Mouse (Mus musculus): Measurements from ENCODE around the gene Efcab11. TPM values are rescaled to one million over a fixed set of nuclear protein-coding genes. Genes with fewer than 3 reads are reported as not detected.

Efcab11 gene
- polyA plus RNA-seq, 1 experiment from 2014 or later: 2.5 TPM

DNA sequence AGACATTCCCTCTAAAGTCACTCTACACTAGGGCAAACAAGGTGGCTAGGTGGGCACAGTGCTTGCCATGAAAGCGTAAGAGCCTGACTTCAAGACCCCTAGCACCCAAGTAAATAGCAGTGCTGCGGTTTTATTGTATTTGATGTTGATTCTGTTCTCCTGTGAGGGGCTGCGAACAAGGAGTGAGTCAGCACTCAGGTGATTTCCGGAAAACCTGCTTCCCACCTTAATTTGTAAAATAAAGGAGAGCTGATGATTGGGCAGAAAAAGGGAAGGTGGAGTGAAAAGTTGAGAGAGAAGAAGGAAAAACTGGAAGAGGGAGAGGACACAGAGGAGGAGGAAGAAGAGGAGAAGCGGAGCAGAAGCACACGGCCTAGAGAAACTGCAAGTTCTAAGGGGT, 118.3 kb downstream of the Efcab11 start:
- Histone ChIP-seq H3K4me1 (no peaks in the 10 kb centered on the region), H3K27me3 (replicated peaks) (no peaks in the 10 kb centered on the region), H3K36me3 (no peaks in the 10 kb centered on the region), H3K4me2 (no peak overlapping the region), H3K27ac (replicated peaks) (no peak overlapping the region), H3K9me3 (replicated peaks) (no peaks in the 10 kb centered on the region), H3K9ac (replicated peaks) (no peak overlapping the region), H3K4me3 (replicated peaks) (no peak overlapping the region)
- no peak for ATAC-seq (ENCODE audit: low FRiP score)
- WGBS: 88% methylated on average over 6 of the region's 6 CpGs

DNA sequence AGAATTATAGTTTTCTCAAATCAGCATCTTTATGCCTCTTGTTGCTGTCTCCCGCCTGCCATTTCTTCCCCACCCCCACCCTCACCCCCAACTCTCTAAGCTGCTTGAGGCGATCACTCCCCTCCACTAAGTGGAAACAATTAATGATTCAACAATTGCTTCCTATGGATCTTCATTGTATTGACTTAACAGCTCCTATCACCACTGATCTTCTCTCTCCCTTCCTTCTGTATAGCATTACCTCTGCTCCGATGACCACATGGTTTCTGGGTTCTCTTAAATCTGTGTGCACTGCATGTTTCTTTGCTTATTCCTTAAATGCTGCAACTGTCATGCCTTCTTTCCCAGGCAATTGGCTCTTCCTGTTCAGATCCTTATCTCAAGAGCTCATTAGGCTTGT, 120.2 kb downstream of the Efcab11 start:
- no peak overlapping the region for H3K9ac ChIP-seq (replicated peaks)
- H3K27me3 ChIP-seq (replicated peaks): no peaks in the 10 kb centered on the region
- no peaks in the 10 kb centered on the region for H3K9me3 ChIP-seq (replicated peaks)
- H3K36me3 ChIP-seq: no peaks in the 10 kb centered on the region
- ATAC-seq (ENCODE audit: low FRiP score): no peak
- no peaks in the 10 kb centered on the region for H3K4me1 ChIP-seq
- no peak overlapping the region for H3K27ac ChIP-seq (replicated peaks)
- 83% methylated on average over 3 of the region's 3 CpGs for WGBS
- H3K4me2 ChIP-seq: no peak overlapping the region
- H3K4me3 ChIP-seq (replicated peaks): no peak overlapping the region

DNA sequence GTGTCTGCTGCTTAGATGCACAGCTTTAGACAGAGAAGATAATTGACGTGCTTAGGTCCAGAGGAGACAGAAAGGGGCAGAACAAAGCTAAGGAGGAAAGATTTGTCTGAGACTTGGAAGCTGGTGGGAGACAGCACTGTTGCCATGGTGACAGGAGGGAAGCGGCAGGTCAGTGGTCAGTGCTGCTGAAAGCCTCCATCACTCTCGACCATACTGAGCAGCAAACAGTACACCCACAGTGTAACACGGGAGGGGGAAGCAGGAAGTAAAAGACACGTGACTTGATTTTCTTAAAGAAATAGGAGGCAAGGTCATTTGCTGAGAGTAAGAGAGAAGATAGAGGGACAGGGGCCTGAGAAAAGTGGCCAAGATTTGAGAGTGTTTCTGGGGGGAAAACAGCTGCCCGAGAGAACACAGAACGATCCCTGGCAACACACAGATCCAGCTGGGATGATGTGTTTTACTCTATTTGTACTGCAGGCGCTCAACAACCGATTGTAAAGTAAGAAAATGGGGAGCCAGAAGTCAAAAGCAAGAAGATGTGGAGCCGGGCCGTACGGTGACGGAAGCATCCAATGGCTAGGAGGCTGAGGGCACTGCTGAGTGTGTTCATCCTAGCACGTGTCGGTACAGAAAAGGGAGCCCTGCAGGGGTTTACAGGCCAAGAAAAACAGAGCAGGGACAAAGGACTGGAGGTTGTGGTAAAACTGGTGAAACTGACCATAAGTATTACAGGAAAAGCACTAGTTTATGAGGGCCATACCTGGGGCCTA, 126.3 kb downstream of the Efcab11 start:
- peaks cover 22% of the 10 kb centered on the region for H3K4me1 ChIP-seq
- H3K4me3 ChIP-seq (replicated peaks): peak overlapping the region; percentile 13; the same call in 1 of the 2 replicates
- H3K9me3 ChIP-seq (replicated peaks): no peaks in the 10 kb centered on the region
- peak; percentile 91 for ATAC-seq (ENCODE audit: low FRiP score)
- H3K27ac ChIP-seq (replicated peaks): peak overlapping the region; percentile 63
- H3K27me3 ChIP-seq (replicated peaks): no peaks in the 10 kb centered on the region
- peak overlapping the region; percentile 23 for H3K9ac ChIP-seq (replicated peaks)
- 20% methylated on average over 15 of the region's 15 CpGs for WGBS
- peak overlapping the region; percentile 46 for H3K4me2 ChIP-seq
- H3K36me3 ChIP-seq: no peaks in the 10 kb centered on the region

DNA sequence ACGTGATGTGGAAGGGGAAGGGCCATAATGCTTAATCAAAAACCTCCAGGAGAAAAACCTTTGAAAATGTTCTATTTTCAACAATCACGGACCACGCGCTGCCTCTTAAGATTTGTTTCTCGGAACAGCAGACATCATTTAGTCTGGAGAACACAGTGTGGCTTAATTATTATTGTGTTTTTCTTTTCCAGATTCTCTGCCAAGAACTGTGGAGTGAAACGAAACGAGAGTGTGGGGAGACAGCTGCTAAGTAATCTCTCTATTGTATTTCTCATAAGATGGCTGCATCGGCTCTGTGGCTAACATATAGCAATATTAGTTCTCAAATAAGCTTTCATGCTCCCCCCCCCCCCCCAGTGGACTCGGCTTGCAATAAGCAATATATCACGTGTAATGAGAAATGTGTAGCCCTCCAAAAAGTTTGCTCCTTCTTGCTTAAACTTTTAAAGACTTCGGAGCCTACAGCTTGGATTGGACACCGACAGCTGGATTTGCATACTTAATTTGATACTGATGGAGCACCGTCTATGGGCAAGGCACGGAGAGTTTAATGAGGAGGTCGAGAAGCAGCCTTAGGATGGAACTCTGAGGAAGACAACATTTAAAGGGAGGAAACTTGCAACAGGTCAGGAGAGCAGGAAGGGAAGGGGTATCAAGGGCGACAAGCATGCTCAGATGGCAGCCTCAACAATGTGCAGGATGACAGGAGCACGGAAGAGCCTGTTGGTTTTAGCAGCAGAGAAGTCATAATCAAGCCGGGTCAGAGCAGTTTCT, 127.1 kb downstream of the Efcab11 start:
- H3K27ac ChIP-seq (replicated peaks): peak overlapping the region; percentile 63
- H3K27me3 ChIP-seq (replicated peaks): no peaks in the 10 kb centered on the region
- WGBS: 39% methylated on average over 18 of the region's 18 CpGs
- peak overlapping the region; percentile 46 for H3K4me2 ChIP-seq
- peak overlapping the region; percentile 13; the same call in 1 of the 2 replicates for H3K4me3 ChIP-seq (replicated peaks)
- no peaks in the 10 kb centered on the region for H3K36me3 ChIP-seq
- ATAC-seq (ENCODE audit: low FRiP score): peak; percentile 50
- H3K4me1 ChIP-seq: peaks cover 22% of the 10 kb centered on the region
- H3K9me3 ChIP-seq (replicated peaks): no peaks in the 10 kb centered on the region
- H3K9ac ChIP-seq (replicated peaks): peak overlapping the region; percentile 23

DNA sequence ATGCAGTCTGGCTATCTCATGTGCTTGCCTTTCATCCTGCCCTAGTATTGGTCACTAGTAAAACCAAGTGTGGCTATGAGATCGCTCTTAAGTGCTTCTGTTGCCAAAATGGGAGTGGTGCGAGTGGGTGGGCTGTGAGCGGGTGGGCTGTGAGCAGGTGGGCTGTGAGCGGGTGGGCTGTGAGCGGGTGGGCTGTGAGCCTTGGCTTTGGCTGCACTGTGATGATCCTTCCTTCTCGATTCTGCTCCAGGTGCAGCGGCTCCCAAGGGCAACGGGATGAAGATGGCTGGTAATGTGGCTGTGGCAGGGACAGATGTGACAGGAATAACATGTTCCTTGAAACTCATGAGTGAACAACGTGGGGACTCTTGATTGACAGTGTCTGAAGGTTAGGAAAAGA, 128.0 kb downstream of the Efcab11 start:
- no peak overlapping the region for H3K27ac ChIP-seq (replicated peaks)
- peaks cover 22% of the 10 kb centered on the region for H3K4me1 ChIP-seq
- no peaks in the 10 kb centered on the region for H3K9me3 ChIP-seq (replicated peaks)
- H3K36me3 ChIP-seq: no peaks in the 10 kb centered on the region
- H3K9ac ChIP-seq (replicated peaks): no peak overlapping the region
- H3K27me3 ChIP-seq (replicated peaks): no peaks in the 10 kb centered on the region
- 83% methylated on average over 9 of the region's 9 CpGs for WGBS
- H3K4me2 ChIP-seq: no peak overlapping the region
- ATAC-seq (ENCODE audit: low FRiP score): no peak
- no peak overlapping the region for H3K4me3 ChIP-seq (replicated peaks)

DNA sequence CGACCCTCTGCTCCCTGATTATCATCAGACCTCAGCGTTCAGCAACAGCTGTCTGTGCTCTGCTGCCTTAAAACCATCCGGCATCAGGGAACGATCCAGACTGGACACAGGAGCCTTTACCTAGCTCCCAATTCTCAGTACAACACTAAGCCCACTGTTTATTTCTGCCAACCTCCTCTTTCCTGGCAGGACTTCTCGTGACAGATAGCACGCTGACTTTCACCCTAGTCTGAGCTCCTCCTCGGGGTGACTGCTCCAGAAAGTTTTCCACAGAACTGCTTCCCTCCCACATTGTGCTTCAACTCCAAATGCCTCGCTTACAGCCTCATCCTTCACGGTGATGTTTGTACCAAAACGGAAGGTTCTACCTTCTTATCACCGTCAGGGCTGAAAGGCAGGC, 131.3 kb downstream of the Efcab11 start:
- Histone ChIP-seq H3K4me1 (peaks cover 17% of the 10 kb centered on the region), H3K4me2 (no peak overlapping the region), H3K9me3 (replicated peaks) (no peaks in the 10 kb centered on the region), H3K27me3 (replicated peaks) (no peaks in the 10 kb centered on the region), H3K27ac (replicated peaks) (no peak overlapping the region), H3K9ac (replicated peaks) (no peak overlapping the region), H3K36me3 (no peaks in the 10 kb centered on the region), H3K4me3 (replicated peaks) (no peak overlapping the region)
- WGBS: 93% methylated on average over 11 of the region's 11 CpGs
- ATAC-seq (ENCODE audit: low FRiP score): no peak

DNA sequence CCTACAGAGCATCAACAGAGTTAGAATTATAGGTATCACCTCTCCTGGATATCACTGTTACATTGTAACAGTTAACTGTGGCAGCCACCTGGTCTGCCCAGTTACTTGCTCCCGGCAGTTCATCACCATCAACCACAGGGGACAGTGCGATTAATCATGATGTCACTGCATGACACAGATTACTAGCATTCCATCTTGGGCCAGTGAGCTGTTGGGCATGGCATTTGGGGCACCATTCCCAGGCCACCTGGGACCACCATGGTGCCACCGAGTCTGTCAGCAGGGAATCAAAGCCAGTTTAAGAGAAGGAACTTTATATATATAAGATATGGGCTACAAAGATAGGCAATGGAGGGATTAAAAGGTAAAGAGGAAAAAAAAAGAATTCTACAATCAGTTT, 134.8 kb downstream of the Efcab11 start:
- 66% methylated on average over 3 of the region's 3 CpGs for WGBS
- Histone ChIP-seq H3K36me3 (no peaks in the 10 kb centered on the region), H3K9me3 (replicated peaks) (no peaks in the 10 kb centered on the region), H3K27ac (replicated peaks) (no peak overlapping the region), H3K4me3 (replicated peaks) (no peak overlapping the region), H3K4me2 (no peak overlapping the region), H3K27me3 (replicated peaks) (no peaks in the 10 kb centered on the region), H3K9ac (replicated peaks) (no peak overlapping the region), H3K4me1 (no peaks in the 10 kb centered on the region)
- ATAC-seq (ENCODE audit: low FRiP score): no peak

DNA sequence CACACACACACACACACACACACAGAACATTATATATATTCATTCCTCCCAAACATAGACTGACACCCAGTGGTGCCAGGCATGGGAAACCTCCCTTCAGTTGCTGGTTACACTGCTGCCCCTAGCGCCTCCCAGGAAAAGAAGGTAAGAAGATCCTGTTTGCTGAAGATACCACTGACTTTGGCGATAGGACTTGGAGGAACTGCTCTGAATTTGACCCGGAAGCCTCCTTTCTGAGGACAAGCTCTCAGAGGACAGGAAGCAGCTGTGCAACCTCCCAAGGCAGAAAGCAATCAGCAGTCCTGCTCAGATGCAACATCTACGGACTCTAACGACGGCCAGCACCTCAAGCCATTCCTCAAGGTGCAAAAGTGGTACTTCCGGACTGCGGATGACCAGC, 142.6 kb downstream of the Efcab11 start:
- no peak for ATAC-seq (ENCODE audit: low FRiP score)
- H3K9ac ChIP-seq (replicated peaks): no peak overlapping the region
- no peak overlapping the region for H3K4me3 ChIP-seq (replicated peaks)
- peaks cover 17% of the 10 kb centered on the region for H3K4me1 ChIP-seq
- 85% methylated on average over 8 of the region's 8 CpGs for WGBS
- no peaks in the 10 kb centered on the region for H3K27me3 ChIP-seq (replicated peaks)
- H3K27ac ChIP-seq (replicated peaks): no peak overlapping the region
- no peaks in the 10 kb centered on the region for H3K36me3 ChIP-seq
- no peak overlapping the region for H3K4me2 ChIP-seq
- H3K9me3 ChIP-seq (replicated peaks): no peaks in the 10 kb centered on the region

DNA sequence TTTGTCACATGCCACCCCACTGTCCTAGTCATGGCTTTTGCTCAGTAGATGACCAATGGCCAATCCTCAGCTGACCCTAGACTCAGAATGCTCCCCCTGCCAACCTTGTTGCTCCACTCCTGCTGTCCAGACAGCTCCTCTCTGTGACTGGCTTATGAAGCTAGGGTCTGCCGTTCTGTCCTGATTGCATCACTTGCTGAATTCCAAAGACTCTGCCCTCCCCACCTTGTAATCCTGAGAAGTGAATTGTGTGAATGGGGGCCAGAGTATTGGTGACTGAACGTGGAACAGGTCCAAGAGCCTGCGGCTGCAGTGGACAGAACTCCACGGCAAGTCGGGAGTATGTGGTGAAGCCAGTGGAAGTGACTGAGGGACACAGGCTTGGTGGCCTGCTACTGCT, 145.0 kb downstream of the Efcab11 start:
- Histone ChIP-seq H3K36me3 (no peaks in the 10 kb centered on the region), H3K4me3 (replicated peaks) (no peak overlapping the region), H3K4me2 (no peak overlapping the region), H3K4me1 (peaks cover 18% of the 10 kb centered on the region), H3K27ac (replicated peaks) (no peak overlapping the region), H3K27me3 (replicated peaks) (no peaks in the 10 kb centered on the region), H3K9me3 (replicated peaks) (no peaks in the 10 kb centered on the region), H3K9ac (replicated peaks) (no peak overlapping the region)
- no peak for ATAC-seq (ENCODE audit: low FRiP score)
- 56% methylated on average over 5 of the region's 5 CpGs for WGBS

DNA sequence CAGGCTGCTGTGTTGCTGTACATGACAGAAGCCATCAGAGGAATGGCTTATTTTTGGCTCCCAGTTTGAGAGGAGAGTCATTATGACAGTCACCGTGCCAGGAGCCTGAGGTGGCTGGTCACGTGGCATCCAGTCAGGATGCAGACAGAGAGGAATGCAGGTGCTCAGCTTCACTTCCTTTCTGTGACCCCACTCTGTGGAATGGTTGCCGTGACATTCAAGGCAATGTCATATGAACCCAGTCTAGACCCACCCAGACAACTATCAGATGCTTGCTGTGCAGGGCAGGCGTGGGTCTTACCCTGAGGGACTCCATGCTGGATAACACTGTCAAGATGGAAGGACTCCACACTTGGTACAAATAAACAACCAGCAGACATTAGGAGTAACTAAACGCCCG, 146.0 kb downstream of the Efcab11 start:
- H3K9ac ChIP-seq (replicated peaks): no peak overlapping the region
- H3K4me2 ChIP-seq: no peak overlapping the region
- no peak overlapping the region for H3K4me3 ChIP-seq (replicated peaks)
- no peaks in the 10 kb centered on the region for H3K36me3 ChIP-seq
- H3K27ac ChIP-seq (replicated peaks): no peak overlapping the region
- no peaks in the 10 kb centered on the region for H3K9me3 ChIP-seq (replicated peaks)
- ATAC-seq (ENCODE audit: low FRiP score): no peak
- H3K4me1 ChIP-seq: peaks cover 18% of the 10 kb centered on the region
- WGBS: 87% methylated on average over 6 of the region's 6 CpGs
- H3K27me3 ChIP-seq (replicated peaks): no peaks in the 10 kb centered on the region

DNA sequence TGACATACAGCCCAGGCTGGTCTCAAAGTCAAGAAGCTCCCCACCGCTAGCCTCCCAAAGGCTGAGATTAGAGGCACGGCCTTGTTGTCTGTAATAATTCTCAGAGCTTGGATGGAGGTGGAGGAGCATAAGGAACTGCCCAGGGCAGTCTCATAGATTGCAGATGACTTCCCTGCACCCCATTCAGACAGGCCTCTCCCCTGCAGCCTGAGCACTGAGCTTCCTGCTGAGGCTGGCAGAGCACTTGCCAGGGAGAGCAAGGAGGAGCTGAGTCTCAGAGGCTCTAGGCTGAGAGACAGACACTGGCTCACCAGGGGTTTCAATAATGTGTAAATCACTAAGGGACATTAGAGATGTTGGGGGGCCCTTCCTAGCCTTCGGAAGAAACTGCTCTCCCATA, 147.3 kb downstream of the Efcab11 start:
- peak; percentile 45; the same call in 1 of the 2 replicates for ATAC-seq (ENCODE audit: low FRiP score)
- Histone ChIP-seq H3K36me3 (no peaks in the 10 kb centered on the region), H3K4me2 (no peak overlapping the region), H3K4me3 (replicated peaks) (no peak overlapping the region), H3K27me3 (replicated peaks) (no peaks in the 10 kb centered on the region), H3K9me3 (replicated peaks) (no peaks in the 10 kb centered on the region), H3K9ac (replicated peaks) (no peak overlapping the region), H3K27ac (replicated peaks) (peak overlapping the region; percentile 51; the same call in 1 of the 2 replicates), H3K4me1 (peaks cover 18% of the 10 kb centered on the region)
- 29% methylated on average over 3 of the region's 3 CpGs for WGBS

DNA sequence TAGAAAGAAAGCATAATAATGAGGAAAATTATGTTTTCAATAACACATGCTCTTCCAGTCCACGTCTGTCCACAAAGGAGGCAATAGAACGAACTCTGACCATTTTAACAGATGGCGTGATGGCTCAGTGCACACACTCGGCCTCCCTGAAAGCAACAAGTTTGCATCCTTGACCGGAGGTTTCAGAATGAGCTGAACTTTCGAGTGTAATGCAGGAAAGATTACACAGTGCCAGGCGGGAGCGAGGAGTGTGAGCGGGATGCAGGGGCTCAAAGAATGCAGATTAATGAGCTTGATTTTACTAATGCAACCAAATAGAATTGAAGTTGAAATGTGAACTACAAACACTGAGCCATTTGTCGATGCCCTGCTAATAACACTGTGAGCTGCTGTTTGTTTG, 149.1 kb downstream of the Efcab11 start:
- no peaks in the 10 kb centered on the region for H3K27me3 ChIP-seq (replicated peaks)
- ATAC-seq (ENCODE audit: low FRiP score): no peak
- H3K4me2 ChIP-seq: no peak overlapping the region

More for the DNA sequence above, 149.1 kb downstream of the Efcab11 start:
- 53% methylated on average over 10 of the region's 10 CpGs for WGBS
- Histone ChIP-seq H3K27ac (replicated peaks) (no peak overlapping the region), H3K4me3 (replicated peaks) (no peak overlapping the region), H3K4me1 (peaks cover 18% of the 10 kb centered on the region), H3K9ac (replicated peaks) (no peak overlapping the region), H3K9me3 (replicated peaks) (no peaks in the 10 kb centered on the region), H3K36me3 (no peaks in the 10 kb centered on the region)
